ENCODE assay signal across 34 mouse cellular contexts in genomic region chr1:92383749-92384148, GRCm38 (mm10).
A peak's percentile ranks its signal among the peaks of the same experiment; 100 is the strongest.
DNase-seq lines count a peak whose midpoint lies in the region; ATAC-seq and TF ChIP-seq lines count a peak whose summit lies in the region.
"Had no signal": no experiment of that assay in that cellular context is flagged by ENCODE, and none has a peak within 500 bp of the region (broad histone marks: within the 10 kb centered on the region; RNA-seq: fewer than 3 reads in every experiment).

No protein-coding gene starts in this region.

- H3K4me1 ChIP-seq in limb, embryonic 15.5 days: peaks cover 20% of the 10 kb centered on the region
- peaks cover 16% of the 10 kb centered on the region for H3K4me1 ChIP-seq in limb, embryonic 10.5 days
- H3K4me1 ChIP-seq in embryonic facial prominence, embryonic 10.5 days: peaks cover 22% of the 10 kb centered on the region
- no peaks in the 10 kb centered on the region for H3K4me1 ChIP-seq in intestine, postnatal 0 days (replicated peaks; ENCODE audit: control insufficient read depth, insufficient read depth, low read length)
- H3K4me1 ChIP-seq: liver, embryonic 12.5 days; midbrain, embryonic 12.5 days had no signal

- TF ChIP-seq CTCF in intestine, postnatal 0 days (IDR thresholded peaks at IDR 0.05; ENCODE audit: low read depth): no peak

- H3K27me3 ChIP-seq in limb, embryonic 15.5 days: no peaks in the 10 kb centered on the region
- H3K27me3 ChIP-seq in limb, embryonic 10.5 days (ENCODE audit: low read depth, poor library complexity, severe bottlenecking): no peaks in the 10 kb centered on the region
- no peaks in the 10 kb centered on the region for H3K27me3 ChIP-seq in embryonic facial prominence, embryonic 10.5 days (replicated peaks; ENCODE audit: low read depth, poor library complexity, severe bottlenecking)
- H3K27me3 ChIP-seq in intestine, postnatal 0 days (replicated peaks; ENCODE audit: control insufficient read depth, insufficient read depth, low read length): no peaks in the 10 kb centered on the region
- H3K27me3 ChIP-seq: embryonic facial prominence, embryonic 15.5 days; heart, embryonic 15.5 days; intestine, embryonic 15.5 days; limb, embryonic 13.5 days; liver, embryonic 12.5 days; midbrain, embryonic 12.5 days had no signal

- no peak overlapping the region for H3K4me2 ChIP-seq in limb, embryonic 15.5 days
- no peak overlapping the region for H3K4me2 ChIP-seq in intestine, postnatal 0 days (replicated peaks; ENCODE audit: low read depth)
- H3K4me2 ChIP-seq: embryonic facial prominence, embryonic 15.5 days; heart, embryonic 15.5 days; intestine, embryonic 15.5 days; limb, embryonic 13.5 days; liver, embryonic 12.5 days; midbrain, embryonic 12.5 days had no signal

- H3K9ac ChIP-seq in limb, embryonic 15.5 days: no peak overlapping the region
- H3K9ac ChIP-seq in intestine, postnatal 0 days (ENCODE audit: low read depth, low read length): no peak overlapping the region
- H3K9ac ChIP-seq: embryonic facial prominence, embryonic 15.5 days; heart, embryonic 15.5 days; intestine, embryonic 15.5 days; limb, embryonic 13.5 days; liver, embryonic 12.5 days; liver, postnatal 0 days; midbrain, embryonic 12.5 days had no signal

- H3K9me3 ChIP-seq in limb, embryonic 15.5 days: no peaks in the 10 kb centered on the region
- H3K9me3 ChIP-seq in limb, embryonic 10.5 days (replicated peaks): no peaks in the 10 kb centered on the region
- 0 out of 2 replicates have a peak, but pooled peaks cover 3% of the 10 kb centered on the region for H3K9me3 ChIP-seq in embryonic facial prominence, embryonic 10.5 days
- no peaks in the 10 kb centered on the region for H3K9me3 ChIP-seq in intestine, postnatal 0 days (ENCODE audit: control insufficient read depth)
- H3K9me3 ChIP-seq: embryonic facial prominence, embryonic 15.5 days; heart, embryonic 10.5 days; heart, embryonic 15.5 days; intestine, embryonic 15.5 days; liver, embryonic 12.5 days; midbrain, embryonic 12.5 days had no signal

- no peak for DNase-seq in limb, embryonic 10.5 days (ENCODE audit: low spot score)
- peak; percentile 66 for DNase-seq in NIH3T3 (ENCODE audit: low read depth)
- no peak for DNase-seq in embryonic facial prominence, embryonic 10.5 days (ENCODE audit: low spot score)
- no peak for DNase-seq in urinary bladder, postnatal 10 days (ENCODE audit: low spot score)
- no peak for DNase-seq in urinary bladder, adult 18-20 months (ENCODE audit: low spot score in 2 of 2)
- DNase-seq: adrenal gland, adult 2 months; adrenal gland, postnatal 36 days; cerebellum, adult 2 months; cerebellum, postnatal 14 days; gastrocnemius, postnatal 14 days; heart, adult 11 months; kidney, adult 9 months; kidney, postnatal 14 days; layer of hippocampus, adult 9-11 months; liver, postnatal 0 days; right cerebral cortex, adult 18-20 months; right cerebral cortex, postnatal 4 days; thymus, adult 18-20 months; thymus, postnatal 25 days had no signal

- no peaks in the 10 kb centered on the region for H3K36me3 ChIP-seq in limb, embryonic 15.5 days
- no peaks in the 10 kb centered on the region for H3K36me3 ChIP-seq in limb, embryonic 10.5 days
- no peaks in the 10 kb centered on the region for H3K36me3 ChIP-seq in embryonic facial prominence, embryonic 10.5 days (replicated peaks)
- H3K36me3 ChIP-seq in intestine, postnatal 0 days (ENCODE audit: control insufficient read depth, insufficient read depth): no peaks in the 10 kb centered on the region
- H3K36me3 ChIP-seq: embryonic facial prominence, embryonic 15.5 days; heart, embryonic 10.5 days; heart, embryonic 15.5 days; intestine, embryonic 15.5 days; limb, embryonic 13.5 days; liver, embryonic 12.5 days; midbrain, embryonic 12.5 days had no signal

- H3K27ac ChIP-seq in limb, embryonic 15.5 days: 0 out of 2 replicates have a peak overlapping the region, but pooled peaks have one; percentile 33
- no peak overlapping the region for H3K27ac ChIP-seq in limb, embryonic 10.5 days
- H3K27ac ChIP-seq in embryonic facial prominence, embryonic 10.5 days (replicated peaks): 0 out of 2 replicates have a peak overlapping the region, but pooled peaks have one; percentile 10
- H3K27ac ChIP-seq in intestine, postnatal 0 days (ENCODE audit: low read depth, low read length): no peak overlapping the region
- H3K27ac ChIP-seq: embryonic facial prominence, embryonic 15.5 days; heart, embryonic 10.5 days; heart, embryonic 15.5 days; hindbrain, postnatal 0 days; intestine, embryonic 15.5 days; liver, embryonic 12.5 days; macrophage; midbrain, embryonic 12.5 days; stomach, postnatal 0 days had no signal

- WGBS in limb, embryonic 15.5 days: 57% methylated on average over 4 of the region's 4 CpGs
- WGBS in limb, embryonic 10.5 days: 74% methylated on average over 4 of the region's 4 CpGs
- WGBS in embryonic facial prominence, embryonic 10.5 days: 63% methylated on average over 4 of the region's 4 CpGs
- 68% methylated on average over 4 of the region's 4 CpGs for WGBS in intestine, postnatal 0 days

- H3K4me3 ChIP-seq in limb, embryonic 15.5 days: no peak overlapping the region
- H3K4me3 ChIP-seq in limb, embryonic 10.5 days: no peak overlapping the region
- H3K4me3 ChIP-seq in embryonic facial prominence, embryonic 10.5 days: no peak overlapping the region
- no peak overlapping the region for H3K4me3 ChIP-seq in intestine, postnatal 0 days (ENCODE audit: low read depth, low read length)
- H3K4me3 ChIP-seq: embryonic facial prominence, embryonic 15.5 days; heart, embryonic 10.5 days; heart, embryonic 15.5 days; intestine, embryonic 15.5 days; left cerebral cortex, adult 2 months; limb, embryonic 13.5 days; liver, embryonic 12.5 days; midbrain, embryonic 12.5 days had no signal

- ATAC-seq in limb, embryonic 15.5 days (ENCODE audit: insufficient number of reproducible peaks, low FRiP score, low TSS enrichment, low read depth): no peak
- ATAC-seq in megakaryocyte, adult 5-6 weeks (ENCODE audit: poor library complexity, severe bottlenecking): peak; percentile 74
- no peak for ATAC-seq in intestine, postnatal 0 days
- ATAC-seq: forebrain, embryonic 14.5 days; hindbrain, postnatal 0 days; intestine, embryonic 15.5 days; liver, embryonic 12.5 days; liver, postnatal 0 days had no signal

Comparison
In these comparisons a context has a peak if more than half of its experiments do, and no peak if none do; other contexts are left out.
1. H3K27ac ChIP-seq: peak in limb, embryonic 15.5 days (single experiment) and embryonic facial prominence, embryonic 10.5 days (single experiment); none in limb, embryonic 10.5 days (single experiment) and intestine, postnatal 0 days (single experiment).